Mouse (Mus musculus) A20 (cell line): Measurements from ENCODE around the gene Ap1ar.
"Not testable (repeated sequence)": the region's sequence is repeated elsewhere in the genome, so short reads cannot be mapped to it uniquely, and the experiment has no call there.

Experiments
- DNase-seq: peaks from one replicate; pipeline ENCODE4 v3.0.0-alpha.2; 2011; ENCODE audit warnings: low read depth, low spot score

Gene Ap1ar

DNA sequence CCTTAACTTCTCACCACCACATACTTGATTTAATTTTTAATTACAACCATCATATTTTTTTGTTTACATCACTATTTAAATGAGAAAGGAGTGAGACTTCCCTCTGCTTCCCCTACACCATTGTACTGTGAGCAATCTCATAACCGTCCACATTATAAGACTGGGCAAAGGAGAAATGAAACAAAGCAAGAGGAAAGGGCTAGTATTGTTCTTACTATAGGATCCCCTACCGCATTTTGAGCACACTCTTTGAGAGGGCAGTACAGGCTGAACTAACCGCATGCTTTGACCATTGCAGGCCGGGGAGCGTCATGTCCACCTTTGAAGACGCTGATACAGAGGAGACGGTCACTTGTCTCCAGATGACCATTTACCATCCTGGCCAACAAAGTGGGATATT lies 41.1 kb downstream of the Ap1ar start:
- peak; percentile 69 for DNase-seq

DNA sequence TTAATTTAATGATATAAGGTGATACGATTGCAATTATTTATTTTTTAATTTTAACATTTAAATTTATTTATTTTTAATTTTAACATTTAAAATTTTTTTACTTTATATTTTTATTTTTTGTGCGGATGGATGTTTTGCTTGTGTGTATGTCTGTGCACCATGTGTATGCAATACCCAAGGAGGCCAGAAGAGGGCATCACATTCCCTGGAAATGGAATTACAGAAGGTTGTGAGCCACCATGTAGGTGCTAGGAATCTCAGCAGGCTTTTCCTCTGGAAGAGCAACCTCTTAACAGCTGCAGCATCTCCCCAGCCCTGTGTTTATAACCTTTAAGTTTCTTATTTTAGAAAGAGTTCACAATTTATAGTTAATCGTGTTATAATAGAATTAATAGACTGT lies 41.6 kb downstream of the Ap1ar start:
- DNase-seq: no peak

DNA sequence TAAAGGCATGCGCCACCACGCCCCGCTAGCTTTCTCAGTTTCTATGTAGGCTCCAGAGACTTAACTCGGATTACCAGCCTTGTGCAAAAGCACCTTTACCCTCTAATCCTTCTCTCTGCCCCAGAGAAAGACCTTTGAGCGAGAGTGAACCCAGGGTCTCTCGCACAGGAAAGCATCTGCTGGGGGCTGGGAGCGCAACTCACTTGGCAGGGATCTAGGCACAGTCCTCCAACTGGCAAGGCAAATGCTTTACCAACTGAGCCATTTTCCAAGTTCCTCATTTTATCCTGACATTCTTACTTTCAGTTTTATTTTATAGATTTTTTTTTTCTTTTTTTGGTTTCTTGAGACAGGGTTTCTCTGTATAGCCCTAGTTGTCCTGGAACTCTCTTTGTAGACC lies 44.3 kb downstream of the Ap1ar start:
- DNase-seq: no peak

DNA sequence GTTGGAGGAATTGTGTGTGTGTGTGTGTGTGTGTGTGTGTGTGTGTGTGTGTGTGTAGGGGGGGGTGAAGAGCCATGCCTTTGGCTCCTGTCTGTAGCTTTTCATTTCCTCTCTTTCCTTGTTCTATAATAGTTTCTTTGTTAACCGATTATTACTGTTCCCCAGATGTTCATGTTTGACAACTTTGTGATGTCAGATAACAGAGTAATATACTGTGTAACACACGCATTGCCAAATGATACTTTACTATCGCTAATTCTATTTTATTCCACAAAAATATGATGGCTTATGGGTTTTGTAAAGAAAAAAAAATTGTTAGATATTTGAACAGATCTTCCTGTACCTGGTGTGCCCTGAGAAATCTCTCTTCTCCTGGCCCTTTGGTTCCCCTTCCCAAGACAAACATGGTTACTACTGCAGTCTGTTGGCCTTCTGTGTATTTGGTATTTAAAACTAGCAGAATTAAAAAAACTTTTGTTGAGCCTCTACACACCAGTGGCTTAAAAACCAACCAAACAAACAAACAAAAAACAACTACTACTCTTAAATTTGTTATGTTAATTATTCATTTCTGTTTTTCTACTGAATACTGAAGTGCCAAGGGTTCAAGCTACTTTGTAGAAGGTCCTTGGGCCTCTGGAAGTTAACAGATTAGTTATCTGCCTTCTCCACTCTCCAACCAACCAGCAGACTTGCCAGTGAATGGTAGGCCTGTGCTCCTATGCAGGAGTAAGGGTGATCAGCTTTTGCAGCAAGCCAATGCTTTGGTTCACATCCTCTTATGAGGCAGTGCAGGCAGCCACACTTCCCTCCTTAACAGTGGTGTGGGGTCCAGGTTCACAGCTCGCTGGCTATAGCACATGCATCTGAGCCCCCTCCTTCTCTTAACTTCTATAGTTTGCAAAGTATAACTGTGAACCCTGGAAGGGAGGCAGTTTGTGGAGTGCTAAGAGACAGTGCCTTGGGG lies 45.4 kb downstream of the Ap1ar start:
- DNase-seq: peak; percentile 51

DNA sequence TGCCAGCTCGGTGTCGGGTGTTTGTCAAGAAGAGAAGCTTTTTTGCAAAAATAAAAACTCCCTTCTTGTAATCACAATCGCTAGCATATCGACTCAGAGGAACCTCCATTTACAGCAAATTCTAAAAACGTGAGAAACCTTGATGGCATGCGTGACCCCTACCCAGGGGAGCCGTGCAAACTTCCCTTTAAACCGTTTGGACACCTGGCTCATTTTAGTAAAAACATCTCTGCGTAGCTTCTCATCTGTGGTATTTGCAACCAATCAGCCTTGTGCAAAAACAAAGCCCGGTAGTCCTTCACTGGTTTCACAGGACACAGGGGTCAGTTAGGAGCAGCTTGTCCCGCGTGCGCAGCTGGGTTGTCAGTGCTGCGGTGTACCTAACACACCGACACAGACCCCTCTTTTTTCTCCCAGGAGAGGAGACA lies 46.3 kb downstream of the Ap1ar start:
- peak; percentile 79 for DNase-seq

DNA sequence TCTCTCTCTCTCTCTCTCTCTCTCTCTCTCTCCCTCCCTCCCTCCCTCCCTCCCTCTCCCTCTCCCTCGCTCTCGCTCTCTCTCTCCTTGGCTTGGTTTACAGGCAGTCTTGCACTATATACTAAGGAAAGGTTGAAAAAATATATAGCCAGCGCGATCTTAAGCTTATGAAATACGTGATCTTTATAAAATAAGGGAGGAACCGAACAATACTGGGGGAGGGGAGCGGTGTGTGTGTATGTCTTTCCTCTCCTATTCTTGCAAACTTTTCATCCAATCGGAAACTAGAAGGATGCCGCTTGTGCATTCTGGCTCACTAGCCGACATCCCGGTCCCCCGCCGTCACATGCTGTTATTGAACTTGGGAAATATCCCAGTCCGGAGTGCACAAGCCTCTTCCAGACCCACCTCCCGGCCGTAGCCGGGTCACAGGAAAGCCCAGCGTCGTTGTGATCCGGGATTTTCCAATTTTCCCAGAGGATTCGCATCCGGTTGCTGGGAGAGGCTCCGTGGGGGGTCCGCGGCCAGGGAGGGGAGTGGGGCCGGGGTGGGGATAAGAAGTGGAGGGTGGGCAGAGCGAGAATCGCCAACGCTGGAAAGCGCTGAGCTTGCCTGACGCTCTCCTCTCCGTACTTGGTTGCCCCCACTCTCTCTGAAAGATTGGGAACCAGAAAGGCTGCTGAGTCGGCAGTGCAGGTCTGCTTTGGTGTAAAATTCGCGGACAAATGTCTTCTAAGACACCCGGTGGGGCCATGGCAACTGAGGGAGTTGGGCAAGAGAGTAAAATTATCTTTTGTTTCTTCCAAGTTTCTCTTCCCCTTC lies 46.9 kb downstream of the Ap1ar start:
- DNase-seq: peak; percentile 68

DNA sequence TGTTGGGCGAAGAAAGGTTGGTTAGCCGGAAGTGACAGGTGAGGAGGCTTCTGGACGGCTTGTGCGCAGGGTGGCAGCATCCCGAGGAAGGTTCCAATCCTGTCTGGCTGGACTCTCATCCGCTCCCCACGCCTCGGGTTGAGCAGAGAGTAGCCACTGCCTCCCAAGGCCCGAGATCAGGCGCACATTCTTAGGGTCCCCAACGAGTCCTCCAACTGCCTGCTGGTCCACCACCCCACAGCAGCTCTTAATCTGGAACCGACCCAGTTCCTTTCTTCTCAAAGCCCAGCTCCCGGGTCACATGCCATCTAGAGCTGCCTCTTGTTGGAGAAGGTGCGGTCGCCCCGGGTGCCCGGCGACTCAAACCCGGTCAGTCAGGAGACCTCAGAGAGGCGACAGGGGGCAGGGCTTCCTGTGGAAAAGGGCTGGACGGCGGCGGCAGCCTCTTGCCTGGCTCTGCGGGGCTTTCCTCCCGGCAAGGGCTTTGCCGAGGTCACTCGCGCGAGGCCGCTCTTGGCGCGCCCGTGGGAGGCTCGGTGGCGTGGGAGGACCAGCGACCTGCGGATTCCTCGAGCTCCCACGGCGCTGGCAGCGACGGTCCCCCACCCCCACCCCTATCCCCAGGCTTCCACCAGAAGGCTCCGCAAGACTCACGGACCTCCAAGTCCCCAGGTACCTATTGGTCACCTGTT lies 47.7 kb downstream of the Ap1ar start, which contains the start of gene Tifa:
TSS of gene Tifa (plus strand) at position 306 of the 692 bp plus-strand sequence.
- peak; percentile 56 for DNase-seq

DNA sequence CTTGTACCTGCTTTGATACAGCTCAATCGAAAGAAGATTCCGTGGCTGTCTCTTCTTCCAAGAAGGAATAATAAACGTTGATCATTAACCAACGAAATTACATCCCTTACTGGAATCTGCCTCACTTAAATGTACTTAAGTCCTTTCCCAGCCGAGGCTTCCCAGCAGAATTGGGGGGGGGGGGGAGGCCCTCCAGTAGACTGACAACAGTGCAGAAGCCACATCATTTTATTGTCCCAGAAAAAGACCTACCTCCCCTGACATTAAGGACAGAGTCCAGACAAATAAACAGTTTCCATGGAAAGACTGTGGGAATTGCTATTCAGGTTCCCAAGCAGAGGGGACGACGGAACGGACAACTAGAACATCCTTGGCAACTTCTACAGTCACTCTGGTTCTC lies 48.4 kb downstream of the Ap1ar start:
- DNase-seq: no peak

DNA sequence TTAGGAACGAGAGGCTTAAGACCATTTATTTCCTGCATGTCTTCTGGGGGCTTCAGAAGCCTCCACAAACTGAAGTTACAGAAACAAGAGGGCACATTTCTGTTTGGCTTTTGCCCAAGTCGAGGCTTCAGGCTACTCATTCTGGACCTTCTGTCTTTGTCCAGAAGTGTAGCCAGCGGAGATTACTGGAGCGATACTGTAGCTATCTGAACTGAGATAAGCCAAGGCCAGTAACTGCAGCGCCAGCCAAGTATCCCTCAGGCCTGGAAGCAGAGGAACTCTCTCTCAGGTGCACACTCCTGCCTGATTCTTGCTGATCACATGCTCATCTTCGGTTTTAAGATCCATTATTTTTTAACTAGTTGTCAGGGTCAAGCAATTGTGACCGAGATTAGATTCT lies 49.3 kb downstream of the Ap1ar start:
- no peak for DNase-seq

DNA sequence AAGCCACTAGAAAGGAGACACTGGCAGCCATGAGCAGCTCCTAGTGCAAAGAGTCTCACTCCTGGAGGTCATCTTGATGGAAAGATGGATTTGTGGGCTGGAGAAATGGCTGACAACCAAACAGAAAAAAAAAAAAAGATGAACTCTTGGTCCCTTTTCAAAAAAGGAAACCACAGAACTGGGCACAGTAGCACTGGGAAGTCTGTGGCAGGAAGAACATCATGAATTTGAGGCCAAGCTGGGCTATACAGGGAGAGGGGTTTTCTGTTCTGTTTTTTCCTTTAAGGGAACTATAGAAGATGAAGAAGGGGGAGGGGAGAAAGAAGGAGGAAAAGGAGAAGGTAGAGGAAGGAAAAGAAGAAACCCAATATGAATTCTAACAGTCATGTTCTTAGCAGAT lies 50.3 kb downstream of the Ap1ar start:
- DNase-seq: no peak

DNA sequence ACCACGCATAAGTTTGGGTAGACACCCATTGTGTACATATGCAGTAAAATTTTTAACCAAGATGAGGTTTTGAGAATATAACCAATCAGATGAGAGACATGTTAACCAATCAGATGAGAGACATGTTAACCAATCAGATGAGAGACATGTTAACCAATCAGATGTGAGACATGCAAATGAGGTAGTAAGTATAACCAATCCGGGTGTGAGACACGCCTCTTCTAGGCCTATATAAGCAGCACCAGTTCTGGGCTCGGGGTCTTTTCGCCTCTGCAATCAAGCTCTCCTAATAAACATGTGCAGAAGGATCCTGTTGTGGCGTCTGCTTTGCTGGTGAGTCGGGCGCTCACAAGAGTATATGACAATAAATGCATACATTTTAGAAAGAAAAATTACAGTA lies 53.6 kb downstream of the Ap1ar start:
- DNase-seq: not testable (repeated sequence)

DNA sequence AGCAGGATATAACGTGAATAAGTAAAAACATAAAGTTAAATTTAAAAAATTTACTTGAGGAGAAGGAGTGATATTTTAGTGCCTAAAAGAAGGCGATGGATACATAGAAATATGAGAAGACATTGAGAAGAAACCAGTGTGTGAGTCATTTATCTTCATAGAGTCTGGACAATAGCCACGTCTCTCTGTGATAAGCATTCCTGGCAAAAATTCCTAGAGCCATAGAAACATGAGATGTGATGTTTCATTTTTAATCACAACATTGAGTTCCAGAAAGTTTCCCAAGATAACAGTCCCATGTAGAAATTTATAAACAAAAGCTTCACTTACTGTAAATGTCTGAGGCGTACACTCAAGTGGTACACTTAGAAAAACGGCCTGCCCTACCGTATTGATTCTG lies 54.4 kb downstream of the Ap1ar start:
- no peak for DNase-seq

DNA sequence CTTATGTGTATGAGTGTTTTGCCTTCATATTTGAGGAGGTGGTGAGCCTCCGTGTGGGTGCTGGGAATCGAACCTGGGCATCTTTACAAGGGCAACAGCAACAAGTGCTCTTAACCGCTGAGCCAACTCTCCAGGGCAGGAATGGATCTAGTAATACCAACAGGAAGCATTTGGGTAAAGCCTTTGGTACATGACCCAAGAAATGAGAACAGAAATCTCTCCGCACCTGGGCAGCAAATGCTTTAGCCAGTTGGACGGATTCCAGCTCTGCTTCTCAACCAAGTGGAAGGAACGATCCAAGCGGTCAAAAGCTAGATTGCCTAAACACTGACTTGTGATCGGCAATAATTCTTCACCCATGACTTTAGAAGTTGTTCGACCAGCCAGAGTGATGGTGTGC lies 56.4 kb downstream of the Ap1ar start:
- DNase-seq: no peak

DNA sequence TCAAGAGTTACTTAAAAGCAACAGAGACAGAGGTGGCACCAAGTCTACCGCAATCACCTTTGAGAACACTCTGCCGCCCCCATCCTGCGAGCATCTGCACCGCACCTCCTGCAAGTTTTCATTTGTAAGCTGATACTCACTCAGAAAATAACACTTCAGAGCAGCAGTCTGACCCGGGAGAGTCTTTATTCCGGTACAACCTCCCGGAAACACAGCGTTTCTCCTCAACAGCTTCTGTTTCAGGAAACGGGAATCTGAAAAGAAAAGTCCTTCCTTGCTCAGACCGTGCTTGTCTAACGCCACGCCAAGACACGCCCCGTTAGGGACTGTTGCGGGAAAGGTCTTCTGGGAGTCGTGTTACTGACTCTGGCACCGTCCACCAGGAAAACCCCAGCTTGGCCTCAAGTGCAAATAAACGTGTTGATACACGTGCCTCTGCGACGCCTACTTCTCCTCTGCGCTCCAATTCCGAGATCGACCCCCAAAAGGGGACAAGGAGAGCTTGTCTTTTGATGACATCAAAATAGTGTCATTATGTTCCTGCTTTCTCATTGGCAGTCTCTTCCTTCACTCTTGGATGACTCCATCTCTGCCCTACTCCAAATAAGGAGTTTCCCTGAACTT lies 57.2 kb downstream of the Ap1ar start, which contains the start of gene Alpk1:
TSS of gene Alpk1 (minus strand) at position 507 of the 624 bp plus-strand sequence.
- peak; percentile 87 for DNase-seq

DNA sequence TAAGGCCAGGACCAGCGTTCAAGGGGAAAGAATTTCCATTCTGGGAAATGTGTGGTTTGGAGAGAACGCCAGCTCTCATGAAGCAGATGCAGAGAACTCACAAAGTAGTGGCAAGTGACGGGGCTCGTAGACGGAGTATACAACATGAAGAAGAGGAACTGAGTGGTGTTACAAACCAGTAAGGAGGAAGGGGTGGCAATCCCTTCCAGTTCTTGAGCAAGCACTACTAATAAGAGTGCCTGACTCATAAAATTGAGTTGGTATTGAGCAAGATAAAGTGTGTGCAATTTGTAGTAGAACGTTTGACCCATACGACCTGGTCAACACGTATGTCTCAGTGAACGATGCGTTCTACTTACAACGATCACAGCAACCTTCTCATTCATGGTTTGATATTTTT lies 68.2 kb downstream of the Ap1ar start:
- DNase-seq: no peak

DNA sequence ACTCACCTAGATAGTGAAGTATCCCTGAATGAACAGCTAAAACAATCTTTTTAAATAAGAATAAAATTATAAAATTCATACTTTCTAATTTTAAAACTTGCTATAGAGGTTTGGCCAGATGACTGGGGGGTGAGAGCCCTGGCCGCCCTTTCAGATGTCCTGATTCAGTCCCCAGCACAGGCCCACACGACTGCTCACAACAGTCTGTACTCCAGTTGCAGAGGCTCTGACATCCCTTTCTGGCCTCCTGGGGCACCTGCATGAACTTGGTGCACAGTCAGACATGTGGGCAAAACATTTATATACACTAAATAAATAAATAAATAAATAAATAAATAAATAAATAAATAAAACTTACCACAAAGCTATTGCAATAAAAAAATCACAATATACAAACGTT lies 71.4 kb downstream of the Ap1ar start:
- no peak for DNase-seq

DNA sequence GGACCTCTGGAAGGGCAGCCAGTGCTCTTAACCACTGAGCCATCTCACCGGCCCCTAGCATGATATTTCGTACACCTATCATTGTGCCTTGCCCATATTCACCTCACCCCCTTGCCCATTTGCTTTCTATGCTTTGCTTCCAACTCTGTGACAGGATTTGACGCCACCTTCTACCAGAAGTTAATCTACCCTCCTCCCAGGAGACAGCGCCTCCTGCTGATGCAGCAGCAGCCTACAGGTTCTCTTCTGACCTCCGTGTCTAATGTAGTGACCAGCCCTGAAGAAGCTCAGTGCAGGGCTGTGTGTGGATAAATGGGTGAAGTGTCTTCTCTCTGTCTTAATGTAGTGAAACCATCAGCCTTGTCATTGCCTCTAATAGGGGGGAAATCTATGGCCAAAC lies 72.8 kb downstream of the Ap1ar start:
- DNase-seq: peak; percentile 30

DNA sequence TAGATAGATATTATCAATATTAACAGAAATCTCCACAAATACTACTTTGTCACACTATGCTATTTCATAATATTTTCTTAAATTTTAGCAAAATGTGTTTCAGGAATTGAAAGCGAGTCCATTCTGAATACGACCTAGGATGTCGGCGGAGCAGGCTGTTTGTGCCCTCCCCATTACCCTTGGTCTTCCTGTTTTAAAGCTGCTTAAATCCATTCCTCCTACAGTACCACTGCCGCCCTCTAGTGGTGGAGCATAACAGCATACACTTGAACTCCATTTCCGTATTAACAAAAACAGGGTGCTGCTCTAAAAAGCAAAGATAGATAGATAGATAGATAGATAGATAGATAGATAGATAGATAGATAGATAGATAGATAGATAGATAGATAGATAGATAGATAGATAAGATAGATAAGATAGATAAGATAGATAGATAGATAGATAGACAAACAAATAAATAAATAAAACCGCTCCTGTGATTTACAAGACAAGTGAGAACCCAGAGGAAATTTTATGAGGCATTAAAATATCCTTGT lies 74.2 kb downstream of the Ap1ar start:
- DNase-seq: peak; percentile 87

DNA sequence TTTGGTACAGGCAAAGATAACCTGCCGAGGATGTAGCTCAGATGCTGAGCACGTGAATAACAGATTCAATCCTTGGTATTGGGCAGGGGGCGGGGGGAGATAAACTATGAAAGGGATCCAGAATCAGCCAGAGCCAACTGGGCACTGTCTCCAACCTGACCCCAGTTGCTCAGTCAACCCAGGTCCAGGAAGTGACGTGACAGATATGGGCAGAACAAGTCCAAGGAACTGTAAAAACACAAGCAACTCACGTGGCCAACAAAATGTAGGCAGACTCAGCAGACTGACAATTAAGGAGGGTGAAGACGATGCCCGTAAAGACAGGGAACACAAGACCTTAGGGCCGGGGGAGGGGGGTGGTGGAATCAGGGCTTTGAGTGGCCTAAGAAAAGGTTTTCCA lies 74.9 kb downstream of the Ap1ar start:
- DNase-seq: no peak

DNA sequence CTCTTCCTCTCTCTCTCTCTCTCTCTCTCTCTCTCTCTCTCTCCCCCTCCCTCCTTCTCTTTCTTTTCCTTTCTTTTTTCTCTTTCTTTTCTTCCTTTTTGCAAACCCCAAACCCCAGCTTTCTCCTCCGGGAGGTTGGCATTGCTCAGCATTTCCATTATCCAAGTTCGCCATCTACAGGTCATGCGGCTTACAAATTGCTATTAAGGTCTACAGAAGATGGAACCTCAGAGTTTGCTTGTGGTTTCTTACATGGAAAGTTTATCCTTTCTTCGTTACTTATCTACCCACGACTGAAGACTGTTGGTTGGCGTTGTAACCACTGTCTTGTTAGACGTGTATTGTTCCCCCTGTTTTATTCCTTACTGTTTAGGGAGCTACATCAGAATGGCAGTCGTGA lies 78.1 kb downstream of the Ap1ar start:
- DNase-seq: peak; percentile 19

DNA sequence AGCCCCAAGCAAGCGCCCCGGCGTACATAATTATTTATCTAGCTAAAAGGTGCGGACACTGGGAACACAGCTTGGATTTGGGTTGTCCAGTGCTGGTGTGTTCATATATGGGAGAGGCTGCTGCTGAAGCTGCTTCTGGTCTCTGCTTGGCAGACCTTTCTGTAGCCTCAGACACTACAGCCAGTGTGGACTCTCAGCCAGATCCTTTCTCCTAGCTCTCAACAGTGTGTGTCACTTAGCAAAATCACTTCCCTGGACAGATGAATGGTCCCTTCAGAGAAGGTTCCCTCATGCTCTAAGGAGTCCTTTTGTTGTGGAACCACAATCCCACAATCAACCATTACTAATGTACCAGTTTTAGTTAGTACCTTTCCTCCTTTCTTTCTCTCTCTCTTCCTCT lies 78.5 kb downstream of the Ap1ar start:
- no peak for DNase-seq
